Mouse (Mus musculus) liver, embryonic 12.5 days (tissue): ENCODE measurements around the gene Dda1. TPM values are rescaled to one million over a fixed set of nuclear protein-coding genes. Genes with fewer than 3 reads are reported as not detected.
A peak's percentile ranks its signal among the peaks of the same experiment; 100 is the strongest.

Source experiments
- ATAC-seq: fragments of 200-750 bp; cut with Nextera tagmentation; 2 replicates; pipeline ENCODE4 v1.8.0; 2017; ENCODE audit warnings: moderate number of reproducible peaks, mild to moderate bottlenecking, moderate library complexity
- H3K27ac ChIP-seq: fragments of 300-500 bp; sonication (generic); 2 replicates; pipeline ENCODE4 v1.5.1; 2016; ENCODE audit warnings: mild to moderate bottlenecking
- H3K27me3 ChIP-seq: fragments of 300-500 bp; sonication (generic); replicated peaks from 2 replicates; pipeline ENCODE4 v1.6.1; 2016; ENCODE audit warnings: mild to moderate bottlenecking, moderate library complexity
- H3K36me3 ChIP-seq: fragments of 300-500 bp; sonication (generic); 2 replicates; pipeline ENCODE4 v1.6.1; 2016; ENCODE audit warnings: mild to moderate bottlenecking, moderate library complexity
- H3K4me1 ChIP-seq: fragments of 300-500 bp; sonication (generic); 2 replicates; pipeline ENCODE4 v1.6.1; 2016
- H3K4me2 ChIP-seq: fragments of 300-500 bp; sonication (generic); 2 replicates; pipeline ENCODE4 v1.6.1; 2016; ENCODE audit warnings: mild to moderate bottlenecking, moderate library complexity
- H3K4me3 ChIP-seq: fragments of 300-500 bp; sonication (generic); 2 replicates; pipeline ENCODE4 v1.5.1; 2016; ENCODE audit warnings: mild to moderate bottlenecking, moderate library complexity
- H3K9ac ChIP-seq: fragments of 300-500 bp; sonication (generic); 2 replicates; pipeline ENCODE4 v1.6.1; 2016; ENCODE audit warnings: mild to moderate bottlenecking, moderate library complexity
- H3K9me3 ChIP-seq: fragments of 300-500 bp; sonication (generic); replicated peaks from 2 replicates; pipeline ENCODE4 v1.6.1; 2016; ENCODE audit warnings: mild to moderate bottlenecking, moderate library complexity
- WGBS: fragments of 180-500 bp; shearing (Covaris S2); methylation state at CpG from one replicate; pipeline ENCODE4 v1.1.7; 2016; ENCODE audit not compliant: insufficient replicate concordance; 5-methylcytosine and 5-hydroxymethylcytosine counted together
- polyA plus RNA-seq: library from polyadenylated mRNA; unstranded; fragments of >200 nt; fragmentation: Nextera tagmentation; extraction: Ambion mirVana; gene quantifications from 2 replicates; pipeline ENCODE4 v1.2.1, GENCODE M21; 2016

Gene Dda1
- polyA plus RNA-seq, 1 experiment from 2014 or later = 60.6 TPM

DNA sequence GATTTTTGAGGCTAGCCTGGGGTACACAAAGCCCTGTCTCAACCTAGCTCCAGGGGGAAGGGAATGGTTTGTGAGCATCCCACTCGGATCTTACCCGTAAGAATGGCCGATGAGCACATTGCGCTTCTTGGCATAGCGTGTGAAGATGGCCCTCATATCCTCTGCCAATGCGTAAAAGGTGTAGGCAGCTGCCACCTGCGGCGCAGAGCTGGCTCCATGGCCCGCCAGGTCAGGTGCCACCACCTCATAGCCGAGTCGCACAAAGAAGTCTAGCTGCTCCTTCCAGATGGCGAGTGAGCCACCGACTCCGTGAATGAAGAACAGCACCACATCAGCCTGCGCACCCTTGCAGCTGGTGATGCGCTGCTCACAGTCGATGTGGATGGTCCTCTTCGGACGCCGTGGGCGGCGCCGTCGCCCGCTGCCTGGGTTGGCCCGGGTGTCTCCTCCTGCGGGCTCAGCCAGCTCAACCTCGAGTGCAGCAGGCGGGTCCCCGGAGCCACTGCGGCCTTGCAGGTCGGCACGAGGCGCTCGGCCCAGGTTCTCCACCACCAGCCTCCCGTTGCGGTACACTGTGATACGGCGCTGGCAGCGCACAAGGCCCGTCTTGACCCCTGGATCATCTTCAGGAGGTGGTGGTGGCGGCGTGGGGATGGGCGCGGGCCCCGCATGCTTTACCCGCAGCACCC is 7.7 kb upstream of the Dda1 start:
- ATAC-seq = no peak
- Histone ChIP-seq H3K9ac (no peak overlapping the region), H3K4me2 (no peak overlapping the region), H3K4me1 (peaks cover 48% of the 10 kb centered on the region), H3K4me3 (no peak overlapping the region), H3K9me3 (no peaks in the 10 kb centered on the region), H3K27ac (no peak overlapping the region), H3K27me3 (peaks cover 16% of the 10 kb centered on the region), H3K36me3 (peaks cover 38% of the 10 kb centered on the region)
- 76% methylated on average over 47 of the region's 47 CpGs for WGBS

DNA sequence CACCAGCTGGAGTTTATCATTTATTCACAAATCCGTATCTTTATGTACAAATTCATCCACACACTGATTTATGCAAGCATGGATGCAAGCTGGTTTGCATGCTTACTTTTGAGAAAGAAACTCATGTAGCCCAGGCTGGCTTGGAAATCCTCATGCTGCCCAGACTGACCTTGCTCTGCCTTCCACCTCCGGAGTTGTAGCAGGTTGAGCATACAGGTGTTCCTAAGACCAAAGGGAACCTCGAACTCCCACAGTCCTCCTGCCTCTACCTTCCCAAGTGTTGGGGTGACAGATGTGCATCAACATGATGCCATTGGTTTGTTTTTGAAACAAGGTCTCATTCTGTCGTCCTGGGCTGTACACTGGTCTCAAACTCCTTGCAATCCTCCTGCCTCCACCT is 6.8 kb upstream of the Dda1 start:
- Histone ChIP-seq H3K4me1 (peaks cover 42% of the 10 kb centered on the region), H3K27me3 (peaks cover 10% of the 10 kb centered on the region), H3K9ac (peak overlapping the region; percentile 86), H3K9me3 (no peaks in the 10 kb centered on the region), H3K27ac (no peak overlapping the region), H3K36me3 (peaks cover 43% of the 10 kb centered on the region), H3K4me3 (peak overlapping the region; percentile 84; the same call in 1 of the 2 replicates), H3K4me2 (peak overlapping the region; percentile 97)
- no peak for ATAC-seq
- 69% methylated on average over 4 of the region's 4 CpGs for WGBS

DNA sequence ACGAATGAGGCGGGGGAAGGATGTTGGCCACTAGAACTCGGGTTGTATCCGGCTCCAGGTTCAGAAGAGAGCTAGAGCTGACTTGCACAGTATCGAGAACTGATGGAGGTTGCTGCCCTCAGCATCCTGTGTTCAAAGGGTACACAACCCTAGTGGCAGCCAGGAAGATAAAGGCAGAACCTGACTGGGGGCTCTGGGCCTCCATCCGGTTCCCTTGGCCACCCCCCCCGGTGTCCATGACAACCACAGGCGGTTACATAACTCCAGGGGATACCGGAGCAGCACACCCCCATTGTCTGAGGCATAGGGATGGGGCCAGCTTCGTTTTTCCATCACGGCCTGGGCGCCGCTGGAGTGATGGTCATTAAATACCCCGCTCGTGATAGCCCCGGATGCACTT is 6.2 kb upstream of the Dda1 start:
- H3K27me3 ChIP-seq = peaks cover 10% of the 10 kb centered on the region
- H3K4me3 ChIP-seq = peak overlapping the region; percentile 84
- peaks cover 36% of the 10 kb centered on the region for H3K4me1 ChIP-seq
- no peaks in the 10 kb centered on the region for H3K9me3 ChIP-seq
- no peak for ATAC-seq
- H3K27ac ChIP-seq = no peak overlapping the region
- WGBS = 10% methylated on average over 16 of the region's 16 CpGs
- H3K36me3 ChIP-seq = peaks cover 44% of the 10 kb centered on the region
- peak overlapping the region; percentile 97 for H3K4me2 ChIP-seq
- H3K9ac ChIP-seq = peak overlapping the region; percentile 86

DNA sequence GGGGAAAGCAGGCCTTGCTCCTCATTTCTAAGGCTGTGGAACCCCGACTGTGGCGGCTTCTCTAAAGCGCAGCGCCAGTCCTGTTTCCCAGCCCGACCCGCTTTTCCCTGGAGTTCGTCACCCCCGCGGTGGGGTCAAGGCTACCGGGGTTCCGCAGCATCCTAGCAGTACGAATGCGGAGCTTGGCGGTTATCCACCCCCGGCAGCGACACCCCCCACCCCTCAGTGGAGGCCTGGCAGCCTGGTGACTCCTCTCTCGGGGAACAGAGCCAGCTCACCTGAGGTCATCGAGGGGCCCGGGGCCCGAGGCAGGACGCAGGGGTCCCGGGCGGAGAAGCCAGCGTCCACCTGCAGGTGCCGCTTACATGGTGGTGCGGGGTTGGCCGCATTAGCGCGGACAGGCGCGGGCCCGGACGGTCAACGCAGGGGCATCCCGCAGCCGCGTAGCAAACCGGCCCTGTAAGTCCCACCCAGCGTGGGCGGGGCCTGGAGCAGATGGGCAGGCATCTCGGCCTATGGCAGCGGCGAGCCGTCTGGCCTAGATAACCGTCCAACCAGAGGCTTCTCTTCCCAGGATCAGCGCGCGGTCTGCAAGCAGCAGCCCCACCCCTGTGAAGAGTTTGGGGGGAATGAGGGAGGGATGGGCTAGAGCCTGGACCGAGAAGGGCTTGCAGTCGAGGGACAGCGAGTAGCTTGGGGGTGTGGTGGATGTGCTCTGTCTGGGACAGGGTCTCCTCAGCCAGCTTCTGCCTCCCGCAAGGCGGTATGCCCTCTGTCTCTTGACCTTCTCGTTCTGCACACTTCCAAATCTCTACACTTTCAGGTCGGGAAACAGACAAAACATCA is 5.6 kb upstream of the Dda1 start, which contains the start of gene Abhd8:
Abhd8 (minus strand) TSS at position 468 of the 846 bp plus-strand sequence.
- H3K4me1 ChIP-seq = peaks cover 39% of the 10 kb centered on the region
- peak; percentile 79 for ATAC-seq
- WGBS = 3% methylated on average over 55 of the region's 55 CpGs
- peak within 1 kb of the TSS; percentile 86 for H3K9ac ChIP-seq
- peak within 1 kb of the TSS; percentile 84 for H3K4me3 ChIP-seq
- peaks cover 10% of the 10 kb centered on the region for H3K27me3 ChIP-seq
- H3K4me2 ChIP-seq = peak within 1 kb of the TSS; percentile 97
- H3K27ac ChIP-seq = peak within 1 kb of the TSS; percentile 84
- peaks cover 38% of the 10 kb centered on the region for H3K36me3 ChIP-seq
- no peaks in the 10 kb centered on the region for H3K9me3 ChIP-seq

DNA sequence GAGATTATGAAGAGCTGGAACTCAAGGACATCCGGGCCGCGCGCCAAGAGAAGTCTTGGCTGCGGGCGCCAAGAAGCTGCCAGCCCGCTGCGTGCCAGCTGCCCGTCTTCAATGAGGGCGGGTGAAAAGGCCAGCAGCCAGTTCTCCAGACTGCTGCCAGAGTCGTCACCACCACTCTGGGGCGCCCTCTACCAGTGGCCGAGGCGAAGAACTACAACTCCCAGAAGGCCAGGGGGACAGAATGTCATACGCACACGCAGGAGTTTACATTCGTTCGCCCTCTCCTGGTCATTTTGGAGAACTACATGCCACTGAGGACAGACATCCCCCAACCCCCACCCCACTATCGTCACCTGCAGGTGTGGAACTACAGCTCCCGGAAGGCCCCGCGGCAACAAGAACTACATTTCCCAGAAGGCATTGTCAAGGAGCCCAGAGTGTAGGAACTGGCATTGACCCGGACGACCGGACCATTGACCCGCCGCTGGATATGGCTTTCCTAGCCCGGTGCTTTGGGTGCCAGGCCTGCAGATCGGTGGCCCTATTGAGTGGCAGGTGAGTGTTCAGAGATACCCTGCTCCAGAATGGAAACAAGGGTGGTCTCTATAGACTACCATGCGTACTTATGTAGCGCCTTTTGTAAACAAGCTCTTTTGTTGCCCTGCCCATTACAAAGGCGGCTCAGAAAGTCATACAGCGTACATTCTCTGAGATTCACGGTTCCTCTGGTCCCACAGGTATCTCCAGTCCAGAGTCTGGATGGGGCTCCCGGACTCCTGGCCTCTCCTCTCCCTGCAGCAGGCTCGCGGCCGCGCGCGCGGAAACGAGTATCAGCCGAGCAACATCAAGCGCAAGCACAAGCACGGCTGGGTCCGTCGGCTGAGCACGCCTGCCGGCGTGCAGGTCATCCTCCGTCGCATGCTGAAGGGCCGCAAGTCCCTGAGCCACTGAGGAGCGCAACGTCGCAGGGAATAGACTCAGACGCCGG is 4.2 kb upstream of the Dda1 start, which contains the start of gene Mrpl34:
Mrpl34 (plus strand) TSS at position 447 of the 988 bp plus-strand sequence.
- H3K27me3 ChIP-seq = peaks cover 10% of the 10 kb centered on the region
- no peaks in the 10 kb centered on the region for H3K9me3 ChIP-seq
- peak within 1 kb of the TSS; percentile 84 for H3K9ac ChIP-seq
- peak within 1 kb of the TSS; percentile 97 for H3K4me2 ChIP-seq
- peaks cover 47% of the 10 kb centered on the region for H3K4me1 ChIP-seq
- peak within 1 kb of the TSS; percentile 84 for H3K4me3 ChIP-seq
- ATAC-seq = peak; percentile 82
- peak within 1 kb of the TSS; percentile 84 for H3K27ac ChIP-seq
- WGBS = under 1% methylated on average over 59 of the region's 59 CpGs
- peaks cover 33% of the 10 kb centered on the region for H3K36me3 ChIP-seq

DNA sequence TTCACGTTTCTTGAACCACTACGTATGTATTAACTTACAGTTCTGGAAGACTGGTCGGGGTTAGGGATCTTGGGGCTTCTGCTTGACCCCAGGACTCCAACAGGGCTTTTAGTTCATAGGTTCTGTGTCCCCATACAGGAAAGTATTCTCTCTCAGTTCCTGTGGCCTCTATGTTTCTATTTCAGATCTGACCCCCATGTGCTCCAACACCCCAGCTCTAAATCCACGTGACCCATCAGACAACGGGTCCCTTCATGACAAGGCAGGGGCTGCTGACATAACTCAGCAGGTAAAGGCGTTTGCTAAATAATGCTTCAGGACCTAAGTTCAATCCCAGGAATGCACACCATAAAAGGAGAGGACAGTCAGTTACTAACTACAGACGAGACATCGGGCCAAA is 3.3 kb upstream of the Dda1 start:
- Histone ChIP-seq H3K27ac (no peak overlapping the region), H3K27me3 (peaks cover 10% of the 10 kb centered on the region), H3K4me1 (peaks cover 56% of the 10 kb centered on the region), H3K9ac (peak overlapping the region; percentile 84), H3K4me2 (peak overlapping the region; percentile 97), H3K9me3 (no peaks in the 10 kb centered on the region), H3K36me3 (peaks cover 33% of the 10 kb centered on the region), H3K4me3 (peak overlapping the region; percentile 84)
- 72% methylated on average over 8 of the region's 8 CpGs for WGBS
- ATAC-seq = no peak

DNA sequence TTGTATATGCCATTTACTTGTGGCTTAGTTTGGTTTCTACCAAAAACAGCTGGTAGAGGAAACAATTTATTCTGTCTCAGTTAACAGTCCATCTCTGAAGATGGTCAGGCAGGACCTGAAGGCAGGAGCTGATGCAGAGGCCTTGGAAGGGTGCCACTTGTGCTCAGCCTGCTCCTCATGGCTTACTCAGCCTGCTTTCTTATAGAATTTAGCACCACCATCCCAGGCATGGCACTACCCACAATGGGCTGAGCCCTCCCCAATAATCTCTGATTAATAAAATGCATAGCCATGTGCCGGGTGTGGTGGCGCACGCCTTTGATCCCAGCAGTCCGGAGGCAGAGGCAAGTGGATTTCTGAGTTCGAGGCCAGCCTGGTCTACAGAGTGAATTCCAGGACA is 2.8 kb upstream of the Dda1 start:
- H3K4me2 ChIP-seq = peak overlapping the region; percentile 97
- H3K4me1 ChIP-seq = peaks cover 60% of the 10 kb centered on the region
- no peak overlapping the region for H3K9ac ChIP-seq
- no peaks in the 10 kb centered on the region for H3K9me3 ChIP-seq
- ATAC-seq = no peak
- WGBS = 90% methylated on average over 5 of the region's 5 CpGs
- H3K36me3 ChIP-seq = peaks cover 33% of the 10 kb centered on the region
- H3K27me3 ChIP-seq = peaks cover 8% of the 10 kb centered on the region
- H3K27ac ChIP-seq = no peak overlapping the region
- 0 out of 2 replicates have a peak overlapping the region, but pooled peaks have one; percentile 2 for H3K4me3 ChIP-seq

DNA sequence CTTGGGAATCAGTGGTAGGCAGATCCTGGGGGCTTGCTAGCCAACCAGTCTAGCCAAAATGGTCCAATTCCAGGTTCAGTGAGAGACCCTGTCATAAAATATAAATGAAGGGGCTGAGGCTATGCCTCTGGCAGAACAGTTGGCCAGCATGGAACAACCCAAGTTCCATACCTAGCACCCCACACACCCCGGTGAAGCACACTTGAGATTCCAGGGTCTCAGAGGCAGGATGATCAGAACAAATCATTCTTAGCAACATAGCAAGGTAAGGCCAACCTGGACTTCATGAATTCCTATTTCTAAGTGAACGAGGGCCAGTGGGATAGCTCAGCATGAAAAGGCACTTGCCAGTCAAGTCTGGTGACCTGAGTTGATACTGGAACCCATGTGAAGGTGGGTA is 1.8 kb upstream of the Dda1 start:
- Histone ChIP-seq H3K9ac (no peak overlapping the region), H3K27ac (0 out of 2 replicates have a peak overlapping the region, but pooled peaks have one; percentile 20), H3K4me2 (no peak overlapping the region), H3K27me3 (no peaks in the 10 kb centered on the region), H3K4me3 (no peak overlapping the region), H3K9me3 (no peaks in the 10 kb centered on the region), H3K4me1 (peaks cover 59% of the 10 kb centered on the region), H3K36me3 (peaks cover 37% of the 10 kb centered on the region)
- 85% methylated on average over 2 of the region's 2 CpGs for WGBS
- no peak for ATAC-seq

DNA sequence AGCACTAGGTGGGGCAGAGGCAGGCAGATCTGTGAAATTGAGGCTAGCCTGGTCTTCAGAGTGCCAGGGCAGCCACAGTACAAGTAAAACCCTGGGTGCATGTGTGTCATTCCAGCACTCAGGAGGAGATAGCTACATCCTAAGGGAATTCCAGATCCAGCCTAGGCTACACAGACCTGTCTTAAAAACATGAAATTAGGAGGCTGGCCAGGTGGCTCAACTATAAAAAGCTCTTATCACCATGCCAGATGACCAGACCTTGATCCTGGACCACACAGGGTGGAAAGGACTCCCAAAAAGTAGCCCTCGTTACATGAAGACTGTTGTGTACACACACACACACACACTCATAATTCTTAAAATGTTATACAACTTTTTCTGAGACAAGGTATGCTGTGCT is 998 bp upstream of the Dda1 start:
- Histone ChIP-seq H3K27me3 (no peaks in the 10 kb centered on the region), H3K4me2 (no peak overlapping the region), H3K9me3 (no peaks in the 10 kb centered on the region), H3K4me1 (peaks cover 51% of the 10 kb centered on the region), H3K9ac (no peak overlapping the region), H3K4me3 (no peak overlapping the region), H3K36me3 (peaks cover 45% of the 10 kb centered on the region), H3K27ac (no peak overlapping the region)
- no peak for ATAC-seq
- WGBS = 64% methylated on average over 1 of the region's 1 CpGs

DNA sequence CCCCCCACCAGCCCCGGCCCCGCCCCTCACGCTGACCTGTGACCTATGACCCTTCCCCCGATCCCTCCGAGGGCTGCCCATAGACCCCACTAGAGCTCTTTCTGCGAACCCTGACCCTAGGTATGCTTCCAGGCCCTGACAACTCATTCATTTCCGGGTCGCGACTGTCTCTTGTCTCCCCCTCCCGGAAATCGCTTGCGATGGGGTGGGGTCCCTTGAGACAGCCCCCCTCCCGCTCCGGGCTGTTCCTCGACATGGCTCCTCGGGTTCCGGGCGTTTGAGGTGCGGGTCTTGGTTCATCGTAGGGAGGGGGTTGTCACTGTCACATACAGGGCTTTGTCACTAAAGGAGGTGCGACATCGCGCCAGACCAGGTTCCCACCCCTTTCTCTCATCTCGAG is 412 bp downstream of the Dda1 start:
- Histone ChIP-seq H3K27me3 (no peaks in the 10 kb centered on the region), H3K27ac (peak overlapping the region; percentile 82), H3K4me2 (peak overlapping the region; percentile 95), H3K4me3 (peak overlapping the region; percentile 84), H3K36me3 (peaks cover 59% of the 10 kb centered on the region), H3K9ac (peak overlapping the region; percentile 92), H3K9me3 (no peaks in the 10 kb centered on the region), H3K4me1 (peaks cover 40% of the 10 kb centered on the region)
- WGBS = 2% methylated on average over 24 of the region's 24 CpGs
- ATAC-seq = peak; percentile 2; the same call in 1 of the 2 replicates
